Mouse (Mus musculus) hindbrain, embryonic 16.5 days (tissue): ENCODE results near the gene Gm43951. TPM values are rescaled to one million over a fixed set of nuclear protein-coding genes. Genes with fewer than 3 reads are reported as not detected.
"Not testable (repeated sequence)": the region's sequence is repeated elsewhere in the genome, so short reads cannot be mapped to it uniquely, and the experiment has no call there.

Experiments used
- ATAC-seq: fragments of 200-750 bp; cut with Nextera tagmentation; 2 replicates; pipeline ENCODE4 v1.8.0; 2017; ENCODE audit warnings: moderate TSS enrichment, moderate library complexity
- H3K27ac ChIP-seq: fragments of 300-500 bp; sonication (generic); 2 replicates; pipeline ENCODE4 v1.5.1; 2014; ENCODE audit warnings: low read depth, mild to moderate bottlenecking, control low read depth, low read length, moderate library complexity
- H3K27me3 ChIP-seq: fragments of 300-500 bp; sonication (generic); replicated peaks from 2 replicates; pipeline ENCODE4 v1.6.1; 2014; ENCODE audit warnings: low read length; ENCODE audit not compliant: control insufficient read depth, insufficient read depth
- H3K36me3 ChIP-seq: fragments of 300-500 bp; sonication (generic); 2 replicates; pipeline ENCODE4 v1.6.1; 2014; ENCODE audit warnings: mild to moderate bottlenecking, low read length, moderate library complexity, mixed read lengths; ENCODE audit not compliant: control insufficient read depth, insufficient read depth
- H3K4me1 ChIP-seq: fragments of 300-500 bp; sonication (generic); 2 replicates; pipeline ENCODE4 v1.6.1; 2014; ENCODE audit warnings: low read depth, low read length; ENCODE audit not compliant: control insufficient read depth, insufficient read depth
- H3K4me2 ChIP-seq: fragments of 300-500 bp; sonication (generic); 2 replicates; pipeline ENCODE4 v1.6.1; 2014; ENCODE audit warnings: mild to moderate bottlenecking, low read length, control low read depth, moderate library complexity
- H3K4me3 ChIP-seq: fragments of 300-500 bp; sonication (generic); 2 replicates; pipeline ENCODE4 v1.5.1; 2014; ENCODE audit warnings: mild to moderate bottlenecking, low read length, control low read depth, moderate library complexity
- H3K9ac ChIP-seq: fragments of 300-500 bp; sonication (generic); 2 replicates; pipeline ENCODE4 v1.6.1; 2014; ENCODE audit warnings: low read depth, mild to moderate bottlenecking, control low read depth, low read length, moderate library complexity
- H3K9me3 ChIP-seq: fragments of 300-500 bp; sonication (generic); 2 replicates; pipeline ENCODE4 v1.6.1; 2014; ENCODE audit warnings: mild to moderate bottlenecking, low read length, moderate library complexity; ENCODE audit not compliant: control insufficient read depth
- WGBS: fragments of 180-500 bp; shearing (Covaris S2); extraction: QIAGEN DNeasy Blood & Tissue Kit; methylation state at CpG from one replicate; pipeline ENCODE4 v1.1.7; 2014; 5-methylcytosine and 5-hydroxymethylcytosine counted together
- polyA plus RNA-seq: library from polyadenylated mRNA; unstranded; fragments of >200 nt; fragmentation: Nextera tagmentation; extraction: Ambion mirVana; gene quantifications from 2 replicates; pipeline ENCODE4 v1.2.1, GENCODE M21; 2015

Gm43951 gene
- polyA plus RNA-seq, 1 experiment from 2014 or later, result 1.4 TPM

DNA sequence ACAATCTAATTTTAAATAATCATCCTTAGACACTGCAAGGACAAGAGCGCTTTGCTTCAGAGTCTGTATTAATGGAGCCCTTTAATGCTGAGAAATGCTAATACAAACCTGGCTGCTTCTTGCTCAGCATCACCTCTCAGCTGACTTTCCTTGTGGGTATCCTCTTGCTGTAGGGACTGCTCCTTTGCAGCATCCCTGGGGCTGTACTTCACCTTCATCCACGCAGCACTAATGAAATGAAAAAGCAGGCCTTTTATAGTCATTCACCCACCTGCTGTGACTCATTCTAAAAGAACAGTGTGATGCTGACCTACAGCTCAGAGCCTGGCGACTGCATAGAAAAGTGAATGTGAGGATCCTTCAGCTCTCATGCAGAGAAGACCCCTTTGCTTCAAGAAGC lies 30.1 kb downstream of the Gm43951 start:
- no peak overlapping the region for H3K4me3 ChIP-seq
- whole genome bisulfite sequencing, result 26% methylated on average over 3 of the region's 3 CpGs
- H3K27ac ChIP-seq, result no peak overlapping the region
- no peak for ATAC-seq
- no peak overlapping the region for H3K9ac ChIP-seq
- H3K27me3 ChIP-seq, result no peaks in the 10 kb centered on the region
- no peak overlapping the region for H3K4me2 ChIP-seq
- H3K4me1 ChIP-seq, result no peaks in the 10 kb centered on the region
- H3K36me3 ChIP-seq, result peaks cover 38% of the 10 kb centered on the region
- no peaks in the 10 kb centered on the region for H3K9me3 ChIP-seq

DNA sequence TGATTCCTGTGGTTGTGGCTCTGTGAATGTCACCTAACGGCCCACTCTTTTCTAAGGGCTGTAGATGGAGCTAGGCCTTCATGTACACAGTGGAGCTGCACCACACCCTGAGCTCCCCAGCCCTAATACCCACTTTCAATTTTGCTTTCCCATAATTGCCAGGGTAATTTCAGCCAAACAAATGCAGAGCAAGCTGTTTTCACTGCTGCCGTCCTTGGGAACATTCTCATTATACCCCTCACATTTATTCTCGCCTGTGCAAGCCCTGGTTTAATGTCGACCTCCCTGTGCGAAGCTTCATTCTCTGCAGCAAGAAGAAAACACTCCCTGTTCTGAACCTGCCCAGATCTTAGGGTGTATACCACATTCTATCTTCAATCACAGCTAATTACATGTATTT lies 30.7 kb downstream of the Gm43951 start:
- peaks cover 33% of the 10 kb centered on the region for H3K36me3 ChIP-seq
- H3K4me1 ChIP-seq, result no peaks in the 10 kb centered on the region
- H3K27ac ChIP-seq, result no peak overlapping the region
- no peak overlapping the region for H3K4me3 ChIP-seq
- no peak for ATAC-seq
- no peak overlapping the region for H3K9ac ChIP-seq
- no peak overlapping the region for H3K4me2 ChIP-seq
- H3K27me3 ChIP-seq, result no peaks in the 10 kb centered on the region
- no peaks in the 10 kb centered on the region for H3K9me3 ChIP-seq
- WGBS, result 68% methylated on average over 5 of the region's 5 CpGs

DNA sequence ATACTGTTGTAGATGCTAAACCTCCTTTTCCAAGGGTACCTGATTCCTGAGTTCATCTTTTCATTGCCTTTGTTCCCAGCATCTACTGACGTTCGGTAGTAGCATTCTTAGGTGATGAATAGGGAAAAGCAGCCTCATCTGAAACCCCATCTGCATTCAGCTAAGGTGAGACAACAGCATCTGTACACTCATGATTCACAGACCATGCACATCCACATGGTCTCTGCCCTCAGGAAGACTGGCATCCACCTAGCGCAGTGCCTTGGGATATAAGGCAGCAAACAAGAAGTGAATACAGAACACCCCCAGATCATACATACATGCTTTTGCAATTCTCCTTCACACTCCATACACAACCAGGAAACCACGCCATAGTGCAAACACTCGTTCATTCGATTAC lies 31.9 kb downstream of the Gm43951 start:
- ATAC-seq, result no peak
- H3K27me3 ChIP-seq, result no peaks in the 10 kb centered on the region
- peaks cover 37% of the 10 kb centered on the region for H3K36me3 ChIP-seq
- H3K9ac ChIP-seq, result no peak overlapping the region
- no peak overlapping the region for H3K27ac ChIP-seq
- no peak overlapping the region for H3K4me2 ChIP-seq
- no peak overlapping the region for H3K4me3 ChIP-seq
- WGBS, result 94% methylated on average over 6 of the region's 6 CpGs
- no peaks in the 10 kb centered on the region for H3K4me1 ChIP-seq
- no peaks in the 10 kb centered on the region for H3K9me3 ChIP-seq

DNA sequence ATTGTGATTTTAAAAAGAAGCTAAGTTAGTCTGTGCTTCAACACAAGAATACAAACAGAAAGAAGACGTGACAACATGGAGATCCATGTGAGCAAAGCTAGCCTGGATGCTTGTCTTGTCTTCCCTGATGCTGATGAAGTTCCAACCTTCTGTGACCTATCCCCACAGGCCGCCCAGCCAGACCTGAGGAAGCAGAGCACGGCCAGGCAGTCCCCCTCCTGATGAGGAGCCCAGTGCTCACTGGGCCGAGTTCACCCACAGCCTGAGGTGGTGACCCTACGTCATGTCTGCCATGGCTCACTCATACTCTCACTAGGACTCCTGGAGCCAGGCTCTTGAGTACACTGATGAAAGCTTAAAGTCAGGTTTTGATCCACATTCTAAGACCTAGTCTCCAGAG lies 33.1 kb downstream of the Gm43951 start:
- no peak for ATAC-seq
- Histone ChIP-seq H3K27ac (no peak overlapping the region), H3K9me3 (no peaks in the 10 kb centered on the region), H3K36me3 (peaks cover 44% of the 10 kb centered on the region), H3K4me3 (no peak overlapping the region), H3K4me1 (no peaks in the 10 kb centered on the region), H3K27me3 (no peaks in the 10 kb centered on the region), H3K9ac (no peak overlapping the region), H3K4me2 (no peak overlapping the region)
- 87% methylated on average over 5 of the region's 5 CpGs for WGBS

DNA sequence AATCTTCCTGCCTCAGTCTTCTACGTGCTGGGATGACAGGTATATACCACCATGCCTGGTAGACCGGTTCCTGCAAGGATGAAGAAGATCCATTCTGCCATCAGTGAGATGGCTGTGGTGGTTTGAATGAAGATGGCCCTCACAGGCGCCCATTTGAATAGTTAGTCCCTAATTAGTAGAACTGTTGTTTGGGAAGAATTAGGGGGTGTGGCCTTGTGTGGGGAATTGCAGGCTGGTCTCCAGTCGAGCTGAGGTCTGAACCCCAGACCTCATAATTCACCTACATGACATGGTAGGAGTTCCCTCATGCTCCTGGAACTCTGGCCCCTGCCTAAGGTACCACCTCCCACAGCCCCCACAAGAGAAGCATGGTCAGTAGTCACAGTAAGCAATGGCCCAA lies 34.7 kb downstream of the Gm43951 start:
- WGBS, result 75% methylated on average over 4 of the region's 4 CpGs
- H3K9me3 ChIP-seq, H3K27me3 ChIP-seq, H3K9ac ChIP-seq, ATAC-seq, H3K4me1 ChIP-seq, H3K4me3 ChIP-seq, H3K4me2 ChIP-seq, H3K27ac ChIP-seq: not testable (repeated sequence)
- H3K36me3 ChIP-seq, result peaks cover 43% of the 10 kb centered on the region

DNA sequence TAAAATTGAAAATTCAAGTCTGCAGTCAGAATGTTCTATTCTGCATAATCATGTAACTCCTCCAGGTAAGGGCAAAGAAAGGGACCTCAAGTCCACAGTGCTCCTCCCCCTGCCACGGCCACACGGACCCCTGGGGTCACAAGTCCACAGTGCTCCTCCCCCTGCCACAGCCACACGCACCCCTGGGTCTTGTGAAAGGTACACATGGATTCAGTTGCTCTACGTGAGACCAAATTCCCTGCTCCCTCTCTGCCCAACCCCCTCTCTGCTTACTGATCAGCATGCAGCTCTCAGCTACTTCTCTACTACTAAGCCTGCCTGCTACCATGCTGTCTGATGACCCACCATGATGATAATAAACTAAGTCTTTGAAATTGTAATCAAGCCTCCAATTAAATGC lies 36.8 kb downstream of the Gm43951 start:
- no peak for ATAC-seq
- 86% methylated on average over 4 of the region's 4 CpGs for WGBS
- H3K36me3 ChIP-seq, result peaks cover 48% of the 10 kb centered on the region

DNA sequence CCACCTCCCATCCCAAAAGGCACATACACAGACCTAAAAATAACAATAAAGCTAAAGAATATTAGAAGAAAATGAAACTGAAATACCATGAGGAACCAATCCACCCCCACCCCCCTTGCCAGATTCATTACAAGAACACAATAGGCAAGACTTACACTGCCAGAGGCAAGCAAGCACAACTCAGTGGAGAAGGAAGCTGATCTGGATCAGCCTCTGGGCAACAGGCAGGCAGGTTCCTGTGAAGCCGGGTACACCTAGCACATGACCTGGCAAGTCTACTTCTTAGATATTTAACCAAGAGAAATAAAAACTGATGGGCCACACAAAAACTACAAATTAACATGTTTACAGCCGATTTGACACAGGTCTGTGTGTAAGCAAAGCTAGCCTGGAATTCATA lies 43.4 kb downstream of the Gm43951 start:
- no peak for ATAC-seq
- Histone ChIP-seq H3K36me3 (peaks cover 30% of the 10 kb centered on the region), H3K4me1 (no peaks in the 10 kb centered on the region), H3K27ac (no peak overlapping the region), H3K4me3 (no peak overlapping the region), H3K27me3 (no peaks in the 10 kb centered on the region), H3K9ac (no peak overlapping the region), H3K4me2 (no peak overlapping the region), H3K9me3 (no peaks in the 10 kb centered on the region)
- WGBS, result 94% methylated on average over 2 of the region's 2 CpGs

More for the DNA sequence above, 36.8 kb downstream of the Gm43951 start:
- no peaks in the 10 kb centered on the region for H3K9me3 ChIP-seq
- H3K27me3 ChIP-seq, result no peaks in the 10 kb centered on the region
- H3K4me2 ChIP-seq, result no peak overlapping the region
- H3K9ac ChIP-seq, result no peak overlapping the region
- H3K4me3 ChIP-seq, result no peak overlapping the region
- H3K27ac ChIP-seq, result no peak overlapping the region
- no peaks in the 10 kb centered on the region for H3K4me1 ChIP-seq

DNA sequence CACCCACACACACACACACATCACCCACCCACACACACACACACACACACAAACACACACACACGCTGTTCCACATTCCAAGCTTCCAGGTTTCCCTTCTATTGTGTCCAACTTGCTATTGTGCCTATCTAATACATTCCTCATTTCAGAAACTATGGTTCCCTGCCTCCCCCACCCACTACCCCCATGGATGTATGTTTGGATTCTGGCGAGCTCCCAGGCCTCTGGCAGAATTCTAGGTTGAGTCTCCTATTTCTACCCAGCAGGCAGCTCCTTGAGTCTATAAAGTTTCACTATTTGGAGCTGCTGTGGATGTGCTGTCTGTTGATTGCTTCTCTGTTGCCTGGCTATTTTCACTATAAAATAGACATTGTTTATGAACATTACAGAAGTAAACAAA lies 50.0 kb downstream of the Gm43951 start:
- H3K4me1 ChIP-seq, result peaks cover 6% of the 10 kb centered on the region; the same call in 1 of the 2 replicates
- no peak overlapping the region for H3K9ac ChIP-seq
- no peaks in the 10 kb centered on the region for H3K27me3 ChIP-seq
- no peak overlapping the region for H3K4me2 ChIP-seq
- no peaks in the 10 kb centered on the region for H3K9me3 ChIP-seq
- no peak overlapping the region for H3K27ac ChIP-seq
- H3K4me3 ChIP-seq, result no peak overlapping the region
- WGBS, result 54% methylated on average over 2 of the region's 2 CpGs
- H3K36me3 ChIP-seq, result peaks cover 10% of the 10 kb centered on the region
- no peak for ATAC-seq

DNA sequence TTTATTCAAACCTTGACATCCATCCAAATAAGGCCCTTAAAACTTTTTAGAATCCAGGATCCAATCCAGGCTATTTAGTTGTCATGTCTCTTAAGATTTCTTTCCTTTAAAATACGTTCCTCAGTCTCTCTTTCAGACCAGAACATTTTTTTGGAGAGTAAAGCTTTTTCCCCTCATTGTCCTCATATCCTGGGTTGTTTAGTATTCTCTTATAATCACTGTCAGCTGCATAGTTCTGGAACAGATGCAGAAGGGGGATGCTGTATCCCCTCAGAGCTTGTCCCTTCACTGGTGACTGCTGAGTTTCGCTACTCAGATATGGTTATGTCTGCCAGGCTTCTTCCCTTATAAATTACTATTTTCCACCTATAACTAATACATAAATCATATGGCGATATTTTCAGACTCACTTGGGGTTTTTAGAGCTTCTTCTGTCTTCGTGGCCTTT lies 50.6 kb downstream of the Gm43951 start:
- Histone ChIP-seq H3K4me3 (no peak overlapping the region), H3K9ac (no peak overlapping the region), H3K27ac (no peak overlapping the region; the same call in 1 of the 2 replicates), H3K36me3 (peaks cover 10% of the 10 kb centered on the region), H3K9me3 (no peaks in the 10 kb centered on the region), H3K27me3 (no peaks in the 10 kb centered on the region), H3K4me1 (peaks cover 6% of the 10 kb centered on the region; the same call in 1 of the 2 replicates), H3K4me2 (no peak overlapping the region)
- ATAC-seq, result no peak
- 67% methylated on average over 4 of the region's 4 CpGs for WGBS
